ENCODE assay signal across 31 mouse cellular contexts in genomic region chr10:37438312-37438711, GRCm38 (mm10).
DNase-seq lines count a peak whose midpoint lies in the region; ATAC-seq and TF ChIP-seq lines count a peak whose summit lies in the region.
"Had no signal": no experiment of that assay in that cellular context is flagged by ENCODE, and none has a peak within 500 bp of the region (broad histone marks: within the 10 kb centered on the region; RNA-seq: fewer than 3 reads in every experiment).

No protein-coding gene starts in this region.

- no peak overlapping the region for H3K27ac ChIP-seq in heart, embryonic 12.5 days (ENCODE audit: poor library complexity, severe bottlenecking)
- H3K27ac ChIP-seq in lung, embryonic 14.5 days (ENCODE audit: low read depth): no peak overlapping the region
- H3K27ac ChIP-seq: embryonic facial prominence, embryonic 10.5 days; embryonic facial prominence, embryonic 13.5 days; heart, embryonic 15.5 days; hindbrain, embryonic 14.5 days; hindbrain, postnatal 0 days had no signal

- 0 out of 2 replicates have a peak, but pooled peaks have one; percentile 22 for ATAC-seq in heart, embryonic 12.5 days (ENCODE audit: insufficient number of reproducible peaks, low FRiP score)
- no peak for ATAC-seq in lung, embryonic 14.5 days (ENCODE audit: insufficient read depth)
- ATAC-seq: CD4-positive, CD25-positive, alpha-beta regulatory T cell, adult 4 months; forebrain, embryonic 13.5 days; hindbrain, postnatal 0 days; inflammation-experienced regulatory T-cells, adult 6 months; intestine, postnatal 0 days; Patski had no signal

- H3K9ac ChIP-seq in heart, embryonic 12.5 days: no peak overlapping the region
- H3K9ac ChIP-seq in lung, embryonic 14.5 days: no peak overlapping the region
- H3K9ac ChIP-seq: embryonic facial prominence, embryonic 13.5 days; forebrain, embryonic 13.5 days; heart, embryonic 15.5 days; hindbrain, embryonic 14.5 days had no signal

- DNase-seq in heart, adult 18-20 months: no peak
- DNase-seq in lung, embryonic 14.5 days: peak; percentile 7
- no peak for DNase-seq in lung, postnatal 36 days
- peak; percentile 49 for DNase-seq in MN1 (ENCODE audit: low spot score)
- peak; percentile 5 for DNase-seq in fat pad, adult 2 months (ENCODE audit: extremely low read depth, low read depth, low spot score)
- DNase-seq in cerebellum, adult 8-10 months: no peak
- no peak for DNase-seq in heart, postnatal 25 days (ENCODE audit: low spot score)
- DNase-seq: adrenal gland, adult 2 months; adrenal gland, postnatal 14 days; cerebellum, adult 11 months; cerebellum, adult 2 months; cerebellum, postnatal 10 days; cerebellum, postnatal 36 days; embryo, embryonic 11 days; gastrocnemius, postnatal 36 days; heart, postnatal 10 days; heart, postnatal 4 days had no signal

- intact Hi-C loops in heart, postnatal 25 days (cut with DNase I): no loop called here

- no peak overlapping the region for H3K4me3 ChIP-seq in heart, embryonic 12.5 days
- H3K4me3 ChIP-seq in lung, embryonic 14.5 days (ENCODE audit: low read depth, low read length): no peak overlapping the region
- H3K4me3 ChIP-seq: embryonic facial prominence, embryonic 10.5 days; embryonic facial prominence, embryonic 13.5 days; erythroblast, embryonic 14.5 days; forebrain, embryonic 10.5 days; forebrain, embryonic 13.5 days; heart, embryonic 15.5 days had no signal

- no peak overlapping the region for H3K4me2 ChIP-seq in heart, embryonic 12.5 days
- no peak overlapping the region for H3K4me2 ChIP-seq in lung, embryonic 14.5 days
- H3K4me2 ChIP-seq: embryonic facial prominence, embryonic 13.5 days; forebrain, embryonic 13.5 days; heart, embryonic 11.5 days; heart, embryonic 15.5 days; hindbrain, embryonic 14.5 days had no signal

- WGBS in heart, embryonic 12.5 days: 54% methylated on average over 3 of the region's 3 CpGs
- WGBS in lung, embryonic 14.5 days: 45% methylated on average over 3 of the region's 3 CpGs

- no peaks in the 10 kb centered on the region for H3K4me1 ChIP-seq in heart, embryonic 12.5 days (replicated peaks)
- H3K4me1 ChIP-seq in lung, embryonic 14.5 days (ENCODE audit: insufficient read depth): no peaks in the 10 kb centered on the region
- H3K4me1 ChIP-seq: heart, embryonic 15.5 days had no signal

- H3K9me3 ChIP-seq in heart, embryonic 12.5 days (replicated peaks): no peaks in the 10 kb centered on the region
- H3K9me3 ChIP-seq in lung, embryonic 14.5 days (ENCODE audit: low read depth, low read length): no peaks in the 10 kb centered on the region
- H3K9me3 ChIP-seq: embryonic facial prominence, embryonic 10.5 days; embryonic facial prominence, embryonic 13.5 days; forebrain, embryonic 10.5 days; forebrain, embryonic 13.5 days; heart, embryonic 15.5 days had no signal

- H3K36me3 ChIP-seq in heart, embryonic 12.5 days: no peaks in the 10 kb centered on the region
- H3K36me3 ChIP-seq in lung, embryonic 14.5 days (ENCODE audit: insufficient read depth): no peaks in the 10 kb centered on the region
- H3K36me3 ChIP-seq: embryonic facial prominence, embryonic 10.5 days; embryonic facial prominence, embryonic 13.5 days; forebrain, embryonic 10.5 days; heart, embryonic 15.5 days had no signal

- TF ChIP-seq CTCF in lung, embryonic 14.5 days (IDR thresholded peaks at IDR 0.05; ENCODE audit: low read depth): no peak

- no peaks in the 10 kb centered on the region for H3K27me3 ChIP-seq in heart, embryonic 12.5 days (replicated peaks)
- H3K27me3 ChIP-seq in lung, embryonic 14.5 days (ENCODE audit: insufficient read depth, low read length): no peaks in the 10 kb centered on the region
- H3K27me3 ChIP-seq: embryonic facial prominence, embryonic 13.5 days; forebrain, embryonic 13.5 days; heart, embryonic 15.5 days; Patski had no signal

Comparison
In these comparisons a context has a peak if more than half of its experiments do, and no peak if none do; other contexts are left out.
1. DNase-seq: peak in lung, embryonic 14.5 days (single experiment), MN1 (single experiment) and fat pad, adult 2 months (single experiment); none in heart, adult 18-20 months (0 of 2), lung, postnatal 36 days (single experiment), cerebellum, adult 8-10 months (single experiment) and heart, postnatal 25 days (single experiment).